In genomic region chrX:85319193-85319592, GRCm38 (mm10) we compare ENCODE assay signal across 9 mouse cellular contexts.
DNase-seq lines count a peak whose midpoint lies in the region; ATAC-seq and TF ChIP-seq lines count a peak whose summit lies in the region.
"Had no signal": no experiment of that assay in that cellular context is flagged by ENCODE, and none has a peak within 500 bp of the region (broad histone marks: within the 10 kb centered on the region; RNA-seq: fewer than 3 reads in every experiment).

No protein-coding gene starts in this region.

- H3K9me3 ChIP-seq in heart, postnatal 0 days (replicated peaks; ENCODE audit: control insufficient read depth, low read length): no peaks in the 10 kb centered on the region
- no peaks in the 10 kb centered on the region for H3K9me3 ChIP-seq in lung, postnatal 0 days (ENCODE audit: low read length)
- H3K9me3 ChIP-seq in forebrain, postnatal 0 days (ENCODE audit: low read length): no peaks in the 10 kb centered on the region
- H3K9me3 ChIP-seq: liver, embryonic 13.5 days had no signal

- WGBS in heart, postnatal 0 days: 26% methylated on average over 1 of the region's 1 CpGs
- 30% methylated on average over 1 of the region's 1 CpGs for whole genome bisulfite sequencing in lung, postnatal 0 days
- WGBS in forebrain, postnatal 0 days: 29% methylated on average over 1 of the region's 1 CpGs

- TF ChIP-seq EP300 in heart, postnatal 0 days (IDR thresholded peaks at IDR 0.05; ENCODE audit: low read depth): no peak
- no peak for TF ChIP-seq EP300 in lung, postnatal 0 days (IDR thresholded peaks at IDR 0.05)

- peak; percentile 60 for TF ChIP-seq CTCF in heart, postnatal 0 days (IDR thresholded peaks at IDR 0.05; ENCODE audit: low read depth)
- TF ChIP-seq CTCF in lung, postnatal 0 days (IDR thresholded peaks at IDR 0.05): peak; percentile 66
- TF ChIP-seq CTCF in Patski (IDR thresholded peaks at IDR 0.05): peak; percentile 24
- peak; percentile 68 for TF ChIP-seq CTCF in forebrain, postnatal 0 days (IDR thresholded peaks at IDR 0.05; ENCODE audit: low read depth)

- H3K27ac ChIP-seq in heart, postnatal 0 days (ENCODE audit: low read depth): no peak overlapping the region
- no peak overlapping the region for H3K27ac ChIP-seq in lung, postnatal 0 days (ENCODE audit: low read length)
- no peak overlapping the region for H3K27ac ChIP-seq in forebrain, postnatal 0 days (ENCODE audit: low read depth, low read length)
- H3K27ac ChIP-seq: liver, embryonic 13.5 days had no signal

- no peak overlapping the region for H3K4me3 ChIP-seq in heart, postnatal 0 days (ENCODE audit: low read depth, low read length)
- no peak overlapping the region for H3K4me3 ChIP-seq in lung, postnatal 0 days (ENCODE audit: low read depth, low read length)
- no peak overlapping the region for H3K4me3 ChIP-seq in forebrain, postnatal 0 days (ENCODE audit: low read depth, low read length)
- H3K4me3 ChIP-seq: liver, embryonic 13.5 days had no signal

- H3K4me2 ChIP-seq in heart, postnatal 0 days (ENCODE audit: low read depth, low read length): no peak overlapping the region
- no peak overlapping the region for H3K4me2 ChIP-seq in lung, postnatal 0 days (replicated peaks; ENCODE audit: low read depth, low read length)
- no peak overlapping the region for H3K4me2 ChIP-seq in forebrain, postnatal 0 days (ENCODE audit: low read depth)
- H3K4me2 ChIP-seq: liver, embryonic 13.5 days had no signal

- H3K36me3 ChIP-seq in heart, postnatal 0 days (replicated peaks; ENCODE audit: control insufficient read depth, insufficient read depth, low read length): no peaks in the 10 kb centered on the region
- H3K36me3 ChIP-seq in lung, postnatal 0 days (ENCODE audit: insufficient read depth, low read length): no peaks in the 10 kb centered on the region
- H3K36me3 ChIP-seq in forebrain, postnatal 0 days (ENCODE audit: insufficient read depth): no peaks in the 10 kb centered on the region
- H3K36me3 ChIP-seq: liver, embryonic 13.5 days had no signal

- H3K4me1 ChIP-seq in heart, postnatal 0 days (ENCODE audit: control insufficient read depth, insufficient read depth): no peaks in the 10 kb centered on the region
- no peaks in the 10 kb centered on the region for H3K4me1 ChIP-seq in lung, postnatal 0 days (ENCODE audit: insufficient read depth, low read depth, low read length)
- no peaks in the 10 kb centered on the region for H3K4me1 ChIP-seq in forebrain, postnatal 0 days (ENCODE audit: insufficient read depth)
- H3K4me1 ChIP-seq: liver, embryonic 13.5 days had no signal

- DNase-seq in heart, postnatal 0 days (ENCODE audit: low spot score): peak; percentile 23
- no peak for DNase-seq in heart, postnatal 25 days (ENCODE audit: low spot score)
- peak; percentile 36 for DNase-seq in lung, postnatal 0 days (ENCODE audit: low spot score)
- no peak for DNase-seq in lung, adult 18-20 months
- DNase-seq in Patski (ENCODE audit: low read depth, low spot score): no peak
- DNase-seq in forebrain, postnatal 0 days: peak; percentile 61
- no peak for DNase-seq in cerebellum, adult 9-11 months
- DNase-seq in cerebellum, adult 11-12 months: no peak
- DNase-seq: liver, embryonic 13.5 days had no signal

- in situ Hi-C loops in Patski (cut with MboI; ENCODE audit: low pct_unique_long_range_greater_than_20kb): no loop called here

- POLR2A ChIA-PET in Patski (lab: Charles Lee): no interaction called here

- no peaks in the 10 kb centered on the region for H3K27me3 ChIP-seq in heart, postnatal 0 days (ENCODE audit: control insufficient read depth, insufficient read depth, low read length)
- no peaks in the 10 kb centered on the region for H3K27me3 ChIP-seq in lung, postnatal 0 days (replicated peaks; ENCODE audit: insufficient read depth, low read length)
- peaks cover 24% of the 10 kb centered on the region for H3K27me3 ChIP-seq in Patski
- no peaks in the 10 kb centered on the region for H3K27me3 ChIP-seq in forebrain, postnatal 0 days (ENCODE audit: insufficient read depth, low read length)
- H3K27me3 ChIP-seq: liver, embryonic 13.5 days had no signal

- intact Hi-C loops in heart, postnatal 25 days (cut with DNase I): loop anchor here (5.0 to 10.0 kb wide), 2 partner anchors 312 to 724 kb away; no protein-coding TSS in a partner anchor

- H3K9ac ChIP-seq in heart, postnatal 0 days (replicated peaks; ENCODE audit: low read depth, low read length): no peak overlapping the region
- no peak overlapping the region for H3K9ac ChIP-seq in lung, postnatal 0 days (replicated peaks; ENCODE audit: low read depth)
- H3K9ac ChIP-seq in forebrain, postnatal 0 days: no peak overlapping the region
- H3K9ac ChIP-seq: liver, embryonic 13.5 days had no signal

- CTCF ChIA-PET in Patski (lab: Charles Lee): interaction anchor here (0.7 kb wide), 1 partner anchor 26 kb away, joined by 3 read pairs; no protein-coding TSS in a partner anchor

- no peak for ATAC-seq in heart, postnatal 0 days (ENCODE audit: insufficient read depth, low read depth)
- ATAC-seq in lung, postnatal 0 days: no peak
- no peak for ATAC-seq in Patski
- ATAC-seq in forebrain, postnatal 0 days: peak; percentile 78

Comparison
In these comparisons a context has a peak if more than half of its experiments do, and no peak if none do; other contexts are left out.
1. DNase-seq: peak in heart, postnatal 0 days (single experiment), lung, postnatal 0 days (single experiment) and forebrain, postnatal 0 days (single experiment); none in heart, postnatal 25 days (single experiment), lung, adult 18-20 months (0 of 2), Patski (single experiment), cerebellum, adult 9-11 months (single experiment) and cerebellum, adult 11-12 months (single experiment).
2. Peak in every context shown above with its lines, with median percentiles within 50 percentile points of each other: CTCF ChIP-seq.